In genomic region chr16:59846574-59846973, GRCm38 (mm10) we compare ENCODE assay signal across 9 mouse cellular contexts.
A peak's percentile ranks its signal among the peaks of the same experiment; 100 is the strongest.
DNase-seq lines count a peak whose midpoint lies in the region; ATAC-seq and TF ChIP-seq lines count a peak whose summit lies in the region.
"Had no signal": no experiment of that assay in that cellular context is flagged by ENCODE, and none has a peak within 500 bp of the region (broad histone marks: within the 10 kb centered on the region; RNA-seq: fewer than 3 reads in every experiment).

No protein-coding gene starts in this region.

- H3K27me3 ChIP-seq in lung, embryonic 14.5 days (ENCODE audit: insufficient read depth, low read length) = no peaks in the 10 kb centered on the region
- no peaks in the 10 kb centered on the region for H3K27me3 ChIP-seq in forebrain, embryonic 13.5 days
- H3K27me3 ChIP-seq in midbrain, embryonic 12.5 days = no peaks in the 10 kb centered on the region
- H3K27me3 ChIP-seq: limb, embryonic 15.5 days had no signal

- 14% methylated on average over 3 of the region's 3 CpGs for WGBS in lung, embryonic 14.5 days
- 13% methylated on average over 3 of the region's 3 CpGs for WGBS in forebrain, embryonic 13.5 days
- WGBS in midbrain, embryonic 12.5 days = 25% methylated on average over 3 of the region's 3 CpGs

- DNase-seq in cerebellum, adult 18-20 months = peak; percentile 8 to 10
- DNase-seq in cerebellum, adult 11 months = no peak
- peak; percentile 73 for DNase-seq in lung, embryonic 14.5 days
- no peak for DNase-seq in lung, postnatal 25 days (ENCODE audit: low spot score)
- DNase-seq in adrenal gland, adult 2 months = peak; percentile 59
- no peak for DNase-seq in yolk sac, embryonic 10.5 days (ENCODE audit: low spot score)

- H3K36me3 ChIP-seq in lung, embryonic 14.5 days (ENCODE audit: insufficient read depth) = no peaks in the 10 kb centered on the region
- no peaks in the 10 kb centered on the region for H3K36me3 ChIP-seq in forebrain, embryonic 13.5 days (ENCODE audit: poor library complexity, severe bottlenecking)
- no peaks in the 10 kb centered on the region for H3K36me3 ChIP-seq in midbrain, embryonic 12.5 days
- H3K36me3 ChIP-seq: limb, embryonic 15.5 days had no signal

- H3K9me3 ChIP-seq in lung, embryonic 14.5 days (ENCODE audit: low read depth, low read length) = no peaks in the 10 kb centered on the region
- no peaks in the 10 kb centered on the region for H3K9me3 ChIP-seq in forebrain, embryonic 13.5 days (replicated peaks)
- H3K9me3 ChIP-seq in midbrain, embryonic 12.5 days = no peaks in the 10 kb centered on the region
- H3K9me3 ChIP-seq: limb, embryonic 15.5 days had no signal

- H3K4me1 ChIP-seq in lung, embryonic 14.5 days (ENCODE audit: insufficient read depth) = no peaks in the 10 kb centered on the region
- no peaks in the 10 kb centered on the region for H3K4me1 ChIP-seq in forebrain, embryonic 13.5 days
- H3K4me1 ChIP-seq in midbrain, embryonic 12.5 days = no peaks in the 10 kb centered on the region
- H3K4me1 ChIP-seq: limb, embryonic 15.5 days had no signal

- peak; percentile 67 for TF ChIP-seq CTCF in lung, embryonic 14.5 days (IDR thresholded peaks at IDR 0.05; ENCODE audit: low read depth)

- 0 out of 2 replicates have a peak, but pooled peaks have one; percentile 52 for ATAC-seq in lung, embryonic 14.5 days (ENCODE audit: insufficient read depth)
- 0 out of 2 replicates have a peak, but pooled peaks have one; percentile 62 for ATAC-seq in forebrain, embryonic 13.5 days
- ATAC-seq in midbrain, embryonic 12.5 days (ENCODE audit: low FRiP score, low read depth) = peak; percentile 81

- H3K27ac ChIP-seq in lung, embryonic 14.5 days (ENCODE audit: low read depth) = no peak overlapping the region
- H3K27ac ChIP-seq in forebrain, embryonic 13.5 days = no peak overlapping the region
- H3K27ac ChIP-seq in midbrain, embryonic 12.5 days (replicated peaks) = no peak overlapping the region
- H3K27ac ChIP-seq: limb, embryonic 15.5 days had no signal

- no peak overlapping the region for H3K4me3 ChIP-seq in lung, embryonic 14.5 days (ENCODE audit: low read depth, low read length)
- H3K4me3 ChIP-seq in forebrain, embryonic 13.5 days = no peak overlapping the region
- no peak overlapping the region for H3K4me3 ChIP-seq in midbrain, embryonic 12.5 days
- H3K4me3 ChIP-seq: limb, embryonic 15.5 days had no signal

- no peak overlapping the region for H3K4me2 ChIP-seq in lung, embryonic 14.5 days
- H3K4me2 ChIP-seq in forebrain, embryonic 13.5 days = no peak overlapping the region
- H3K4me2 ChIP-seq in midbrain, embryonic 12.5 days (replicated peaks) = no peak overlapping the region
- H3K4me2 ChIP-seq: limb, embryonic 15.5 days had no signal

- H3K9ac ChIP-seq in lung, embryonic 14.5 days = no peak overlapping the region
- H3K9ac ChIP-seq in forebrain, embryonic 13.5 days = no peak overlapping the region
- no peak overlapping the region for H3K9ac ChIP-seq in midbrain, embryonic 12.5 days (replicated peaks)
- H3K9ac ChIP-seq: limb, embryonic 15.5 days had no signal

Comparison
In these comparisons a context has a peak if more than half of its experiments do, and no peak if none do; other contexts are left out.
1. DNase-seq: peak in cerebellum, adult 18-20 months (2 of 2), lung, embryonic 14.5 days (single experiment) and adrenal gland, adult 2 months (single experiment); none in cerebellum, adult 11 months (single experiment), lung, postnatal 25 days (single experiment) and yolk sac, embryonic 10.5 days (single experiment).
2. Peak in every context shown above with its lines, with median percentiles within 50 percentile points of each other: ATAC-seq.